Mouse (Mus musculus) activated CD4-positive, CD25-positive, alpha-beta regulatory T cell, adult 4 months (primary cell): ENCODE measurements around the gene Pxmp2. TPM values are rescaled to one million over a fixed set of nuclear protein-coding genes. Genes with fewer than 3 reads are reported as not detected.

ENCODE experiments used
- ATAC-seq: one replicate; pipeline ENCODE4 v1.8.0; 2017
- polyA plus RNA-seq, 2 experiments: library from polyadenylated mRNA; unstranded; fragments of 100-300 nt; shearing (Covaris generic); gene quantifications; one replicate each; pipeline ENCODE4 v1.2.1; 2017

Pxmp2 gene
- 1 to 10 TPM; 3.3 to 3.8 TPM for polyA plus RNA-seq

DNA sequence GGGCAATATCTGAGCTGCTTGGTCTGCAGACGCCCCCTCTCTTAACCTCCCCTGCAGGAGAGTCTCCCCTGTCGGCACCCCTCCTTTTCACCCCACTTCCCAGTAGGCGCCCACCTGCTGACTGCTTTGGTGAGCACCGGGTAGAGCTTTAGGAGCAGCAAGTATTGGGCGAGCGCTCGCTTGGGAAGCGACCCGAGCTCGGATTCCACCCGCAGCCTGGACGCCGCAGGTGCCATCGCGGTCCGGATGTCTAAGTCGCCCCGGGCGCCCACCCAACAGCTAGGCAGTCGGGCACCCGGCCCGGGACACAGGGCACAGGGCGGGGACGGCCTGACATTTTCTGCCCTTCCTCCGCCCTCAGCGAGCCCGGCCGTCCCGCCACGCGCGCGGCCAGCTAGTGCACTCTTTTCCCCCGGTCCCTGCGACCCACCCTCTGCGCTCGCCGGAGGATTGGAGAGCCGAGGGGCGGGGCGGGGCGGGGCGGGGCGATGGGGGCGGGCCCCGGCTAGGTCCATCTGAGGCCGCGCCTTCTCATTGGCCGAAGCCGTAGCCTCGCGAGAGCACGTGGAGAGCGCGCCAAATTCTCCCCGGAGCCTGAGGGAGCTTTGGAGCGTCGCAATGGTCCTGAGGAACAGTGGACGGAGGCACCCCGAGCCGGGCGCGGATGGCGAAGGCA, at the start of gene Pxmp2, which contains the start of gene Pole:
Gene Pxmp2 (minus strand): TSS at position 417 of the 676 bp plus-strand sequence.
Gene Pole (plus strand): TSS at position 537 of the 676 bp plus-strand sequence.
- ATAC-seq = peak; percentile 83

- no peak for ATAC-seq
Measured at GRCm38 (mm10) chr5:110330508-110330907, 44.5 kb upstream of the Pxmp2 start.

DNA sequence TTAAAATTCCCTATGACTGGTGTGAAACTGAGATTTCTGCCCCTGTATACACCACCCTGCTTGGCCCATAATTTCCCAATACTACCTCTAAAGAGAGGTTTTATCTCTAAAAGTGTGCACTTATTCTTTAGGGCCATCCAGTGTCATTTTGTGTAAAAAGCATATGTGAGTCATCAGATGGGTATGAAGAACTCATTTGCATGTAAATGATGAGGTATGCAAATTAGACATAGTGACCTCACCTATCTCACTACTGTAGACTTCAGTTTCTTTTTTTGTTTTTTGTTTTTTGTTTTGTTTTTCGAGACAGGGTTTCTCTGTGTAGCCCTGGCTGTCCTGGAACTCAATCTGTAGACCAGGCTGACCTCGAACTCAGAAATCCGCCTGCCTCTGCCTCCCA, 27.1 kb upstream of the Pxmp2 start:
- no peak for ATAC-seq

GRCm38 (mm10) chr5:110308861-110309260, 22.9 kb upstream of the Pxmp2 start:
- no peak for ATAC-seq

- peak; percentile 23 for ATAC-seq
Measured at GRCm38 (mm10) chr5:110300591-110300990, 14.6 kb upstream of the Pxmp2 start.

DNA sequence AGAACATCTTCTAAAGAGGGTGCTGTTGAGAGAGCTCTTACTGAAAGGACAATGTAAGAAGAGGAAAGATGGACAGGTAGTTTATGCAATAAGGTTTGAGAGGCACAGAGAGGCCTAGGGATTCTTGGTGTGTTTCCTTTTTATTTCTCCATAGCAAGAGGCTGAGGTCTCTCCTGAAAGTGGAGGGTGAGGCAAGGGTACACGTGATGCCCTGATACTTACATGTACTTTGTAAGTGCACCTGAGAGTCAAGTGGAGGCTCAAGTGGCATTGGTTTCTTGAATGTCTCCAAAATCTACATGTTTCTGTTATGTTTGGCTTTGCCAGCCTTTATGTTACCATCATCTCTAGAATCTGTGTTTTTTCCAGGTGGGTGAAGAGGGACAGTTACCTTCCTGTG, 10.7 kb upstream of the Pxmp2 start:
- no peak for ATAC-seq

DNA sequence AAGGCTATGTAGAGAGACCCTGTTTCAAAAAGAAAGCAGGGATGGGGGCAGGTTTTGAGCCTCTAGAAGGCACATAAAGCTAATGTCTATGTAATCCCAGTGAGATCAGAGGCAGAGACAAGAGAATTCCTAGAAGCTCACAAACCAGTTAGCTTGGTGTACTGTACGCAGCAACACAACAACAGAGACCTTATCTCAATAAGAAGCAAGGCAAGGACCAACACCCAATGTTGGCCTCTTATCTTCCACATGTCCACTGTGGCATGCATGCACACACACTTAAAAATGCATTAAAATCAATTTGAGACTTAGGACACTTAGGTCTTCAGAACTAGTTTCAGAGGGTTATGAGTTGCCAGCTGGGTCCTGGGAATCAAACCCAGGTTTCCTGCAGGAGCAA, 5.7 kb upstream of the Pxmp2 start:
- ATAC-seq = no peak

DNA sequence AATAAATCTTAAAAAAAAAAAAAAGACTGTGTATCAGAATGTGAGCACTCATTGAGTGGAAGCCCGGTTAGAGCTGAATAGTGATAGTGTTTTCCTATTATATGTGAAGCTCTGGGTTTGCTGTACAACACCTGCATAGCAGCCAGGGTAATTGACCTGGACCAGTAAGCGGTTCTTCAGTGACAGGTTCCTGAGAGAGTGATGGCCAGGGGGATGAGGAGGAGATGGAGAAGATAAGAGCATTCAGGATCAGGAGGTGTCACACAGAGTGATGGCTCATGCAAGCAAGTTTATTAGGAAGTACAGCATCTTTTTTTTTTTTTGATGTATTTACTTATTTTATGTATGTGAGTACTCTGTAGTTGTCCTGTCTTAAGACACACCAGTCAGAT, 1.1 kb upstream of the Pxmp2 start:
- ATAC-seq = no peak

- ATAC-seq = peak; percentile 41
Measured at GRCm38 (mm10) chr5:110286446-110287083, 579 bp upstream of the Pxmp2 start.

DNA sequence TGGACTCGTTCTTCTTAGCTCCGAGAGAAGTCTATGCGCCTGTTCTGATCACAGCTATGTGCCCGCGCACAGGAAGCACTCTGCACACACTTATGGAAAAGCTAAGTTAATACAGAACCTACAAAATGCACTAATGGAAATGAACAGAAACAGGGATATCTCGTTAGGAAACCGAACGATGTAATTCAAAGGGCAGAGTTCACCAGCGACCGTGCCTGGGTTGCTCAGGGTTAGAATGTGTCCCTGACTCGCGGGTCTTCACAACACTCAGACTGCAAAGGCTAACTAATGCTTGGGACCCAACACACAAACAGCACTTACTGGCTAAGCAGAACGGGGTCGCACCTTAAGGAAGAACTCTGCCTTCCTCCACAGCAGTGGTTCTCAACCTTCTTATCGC, 830 bp downstream of the Pxmp2 start:
- no peak for ATAC-seq

DNA sequence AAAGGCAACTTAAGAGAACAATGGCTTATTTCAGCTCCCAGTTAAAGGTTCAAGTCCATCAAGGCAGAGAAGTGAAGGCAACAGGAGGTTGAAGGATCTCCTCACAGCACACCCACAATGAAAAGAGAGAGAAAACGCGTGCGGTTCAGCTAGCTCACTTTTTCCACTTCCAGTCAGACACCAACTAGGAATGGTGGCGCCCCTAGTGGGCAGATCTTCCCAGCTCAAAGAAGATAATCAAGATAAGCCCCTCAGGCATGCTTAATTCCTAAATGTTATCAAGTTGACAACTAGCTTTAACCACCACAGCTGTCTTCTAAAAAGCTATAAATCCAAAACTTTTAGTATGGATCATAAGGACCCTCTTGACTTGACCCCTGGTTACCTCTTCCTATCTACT, 1.4 kb downstream of the Pxmp2 start:
- peak; percentile 37 for ATAC-seq

GRCm38 (mm10) chr5:110281984-110282383, 4.0 kb downstream of the Pxmp2 start:
- ATAC-seq = no peak

DNA sequence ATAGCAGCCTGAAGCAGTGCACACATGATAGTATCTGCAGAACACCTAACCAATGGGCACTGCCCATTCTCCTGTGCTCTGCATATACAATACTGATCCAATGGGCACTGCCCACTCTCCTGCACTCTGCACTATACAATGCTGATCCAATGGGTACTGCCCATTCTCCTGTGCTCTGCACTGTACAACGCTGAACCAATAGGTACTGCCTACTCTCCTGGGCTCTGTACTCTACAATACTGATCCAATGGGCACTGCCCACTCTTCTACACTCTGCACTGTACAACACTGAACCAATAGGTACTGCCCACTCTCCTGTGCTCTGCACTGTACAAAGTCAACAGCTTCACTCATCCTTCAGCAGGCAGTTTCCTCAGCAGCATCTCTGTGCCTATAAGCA, 9.1 kb downstream of the Pxmp2 start:
- ATAC-seq = no peak

DNA sequence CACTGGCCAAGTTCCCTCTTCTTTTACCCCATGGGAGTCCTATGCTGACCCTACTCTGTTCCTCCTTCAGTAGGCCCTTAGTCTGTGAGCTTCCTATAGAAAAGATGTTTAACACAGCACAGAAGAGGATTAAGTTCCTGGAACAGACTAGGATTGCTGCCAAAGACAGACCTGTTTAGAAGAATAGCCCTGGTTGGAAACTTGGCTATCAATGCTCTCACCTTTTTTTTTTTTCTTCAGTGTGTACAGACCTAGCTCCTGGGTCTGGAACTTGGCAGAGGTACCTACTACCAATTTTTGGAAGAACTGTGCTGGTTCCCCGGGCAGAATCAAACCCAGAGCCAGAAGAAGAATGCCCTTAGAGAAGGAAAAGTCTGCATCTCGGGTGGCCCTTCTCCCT, 9.6 kb downstream of the Pxmp2 start:
- no peak for ATAC-seq

- ATAC-seq = no peak
Measured at GRCm38 (mm10) chr5:110274846-110275245, 11.1 kb downstream of the Pxmp2 start.

GRCm38 (mm10) chr5:110274147-110274546, 11.8 kb downstream of the Pxmp2 start:
- ATAC-seq = peak; percentile 38

DNA sequence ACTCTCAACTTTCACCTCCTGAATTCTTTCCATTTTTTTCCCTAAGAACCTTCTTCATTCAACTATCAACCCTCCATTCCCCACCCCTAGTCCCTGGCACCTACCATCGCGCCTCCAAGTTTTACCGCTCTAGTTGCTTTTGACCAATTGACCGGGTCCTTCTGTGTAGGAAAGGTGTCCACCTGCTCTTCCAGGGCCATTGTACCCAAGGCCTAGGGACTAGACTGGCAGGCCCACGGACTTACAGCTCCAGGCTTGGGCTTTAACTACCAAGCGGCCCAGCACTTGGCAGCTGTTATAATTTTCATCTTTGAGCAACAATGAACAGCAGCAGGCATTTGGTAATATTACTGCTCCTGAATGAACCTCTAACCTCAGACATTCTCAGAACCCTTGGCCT, 15.7 kb downstream of the Pxmp2 start:
- no peak for ATAC-seq

DNA sequence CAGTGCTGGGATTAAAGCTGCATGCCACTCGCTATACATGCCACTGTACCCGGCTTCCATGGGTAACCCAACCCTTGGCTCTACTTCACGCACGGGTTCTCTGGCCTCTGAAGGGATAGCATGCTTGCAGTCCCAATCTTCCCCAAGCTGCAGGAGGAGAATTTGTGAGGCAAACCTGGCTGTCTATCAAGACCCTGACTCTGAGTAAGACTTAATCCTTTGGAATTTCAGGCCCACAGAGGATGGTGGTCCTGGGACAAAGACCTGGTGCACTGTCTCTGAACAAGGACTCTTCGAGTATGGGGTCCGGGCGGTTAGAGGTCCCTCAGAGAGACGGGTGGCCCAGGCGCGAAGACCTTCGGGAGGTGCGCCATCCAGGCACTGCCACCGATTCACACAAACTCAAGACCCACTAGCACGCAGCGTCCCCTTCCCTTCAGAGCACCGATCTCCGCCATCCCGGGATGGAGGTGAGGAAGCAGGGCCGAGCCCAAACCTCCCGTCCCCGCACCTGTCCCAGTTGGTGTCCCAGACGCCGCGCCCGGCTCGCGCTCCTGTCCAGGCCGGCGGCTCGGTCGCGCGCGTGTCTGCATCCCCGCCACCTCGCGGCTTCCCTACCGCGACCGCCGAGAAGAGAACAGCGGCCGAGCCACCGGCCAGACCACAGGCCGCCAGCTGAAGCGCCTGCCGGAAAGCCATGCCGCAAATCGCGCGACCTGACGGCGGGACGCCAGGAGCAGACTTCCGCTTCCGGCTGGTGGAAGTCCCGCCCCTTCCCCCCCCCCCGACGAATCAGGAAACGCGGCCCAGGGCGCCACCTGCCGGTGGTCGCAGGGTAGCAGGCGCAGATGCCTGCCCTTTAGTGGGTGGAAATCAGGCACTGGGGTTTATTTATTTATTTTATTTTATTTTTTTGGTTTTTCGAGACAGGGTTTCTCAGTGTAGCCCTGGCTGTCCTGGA, 16.6 kb downstream of the Pxmp2 start, which contains the start of gene Pgam5:
Gene Pgam5 (minus strand): TSS at position 773 of the 961 bp plus-strand sequence.
- peak; percentile 78 for ATAC-seq

GRCm38 (mm10) chr5:110266941-110267340, 19.0 kb downstream of the Pxmp2 start:
- no peak for ATAC-seq

GRCm38 (mm10) chr5:110244091-110244490, 41.9 kb downstream of the Pxmp2 start:
- no peak for ATAC-seq

DNA sequence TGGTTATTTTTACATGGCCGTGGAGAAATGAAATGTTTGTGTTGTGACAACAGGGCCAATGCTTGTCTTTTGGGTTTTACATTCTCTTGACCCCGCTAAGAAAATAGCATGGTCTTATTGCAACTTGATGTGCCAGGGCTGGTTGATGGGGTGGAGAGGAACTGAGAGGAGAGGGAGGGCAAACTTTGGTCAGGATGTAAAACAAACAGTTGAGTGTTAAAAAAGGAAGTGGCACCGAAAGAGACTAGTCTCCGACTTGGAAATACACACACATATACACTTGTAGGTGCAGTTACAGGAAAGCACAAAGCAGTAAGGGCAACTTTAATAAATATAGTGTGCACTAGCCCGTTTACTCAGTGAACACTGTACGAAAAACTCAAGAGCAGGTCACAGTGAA, 53.6 kb downstream of the Pxmp2 start:
- ATAC-seq = no peak

DNA sequence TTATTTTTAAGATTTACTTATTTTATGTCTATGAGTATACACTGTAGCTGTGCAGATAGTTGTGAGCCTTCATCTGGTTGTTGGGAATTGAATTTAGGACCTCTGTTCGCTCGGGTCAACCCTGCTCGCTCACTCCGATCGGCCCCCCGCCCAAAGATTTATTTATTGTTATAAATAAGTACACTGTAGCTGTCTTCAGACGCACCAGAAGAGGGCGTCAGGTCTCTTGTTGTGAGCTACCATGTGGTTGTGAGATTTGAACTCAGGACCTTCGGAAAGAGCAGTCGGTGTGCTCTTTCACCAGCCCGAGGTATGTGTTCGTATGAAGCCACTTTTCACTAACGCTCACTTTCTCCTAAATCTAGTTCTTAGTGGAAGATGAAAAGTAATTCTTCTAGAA, 54.3 kb downstream of the Pxmp2 start:
- no peak for ATAC-seq
